Comparison of ENCODE assay signal across 8 mouse cellular contexts in the genomic region with DNA sequence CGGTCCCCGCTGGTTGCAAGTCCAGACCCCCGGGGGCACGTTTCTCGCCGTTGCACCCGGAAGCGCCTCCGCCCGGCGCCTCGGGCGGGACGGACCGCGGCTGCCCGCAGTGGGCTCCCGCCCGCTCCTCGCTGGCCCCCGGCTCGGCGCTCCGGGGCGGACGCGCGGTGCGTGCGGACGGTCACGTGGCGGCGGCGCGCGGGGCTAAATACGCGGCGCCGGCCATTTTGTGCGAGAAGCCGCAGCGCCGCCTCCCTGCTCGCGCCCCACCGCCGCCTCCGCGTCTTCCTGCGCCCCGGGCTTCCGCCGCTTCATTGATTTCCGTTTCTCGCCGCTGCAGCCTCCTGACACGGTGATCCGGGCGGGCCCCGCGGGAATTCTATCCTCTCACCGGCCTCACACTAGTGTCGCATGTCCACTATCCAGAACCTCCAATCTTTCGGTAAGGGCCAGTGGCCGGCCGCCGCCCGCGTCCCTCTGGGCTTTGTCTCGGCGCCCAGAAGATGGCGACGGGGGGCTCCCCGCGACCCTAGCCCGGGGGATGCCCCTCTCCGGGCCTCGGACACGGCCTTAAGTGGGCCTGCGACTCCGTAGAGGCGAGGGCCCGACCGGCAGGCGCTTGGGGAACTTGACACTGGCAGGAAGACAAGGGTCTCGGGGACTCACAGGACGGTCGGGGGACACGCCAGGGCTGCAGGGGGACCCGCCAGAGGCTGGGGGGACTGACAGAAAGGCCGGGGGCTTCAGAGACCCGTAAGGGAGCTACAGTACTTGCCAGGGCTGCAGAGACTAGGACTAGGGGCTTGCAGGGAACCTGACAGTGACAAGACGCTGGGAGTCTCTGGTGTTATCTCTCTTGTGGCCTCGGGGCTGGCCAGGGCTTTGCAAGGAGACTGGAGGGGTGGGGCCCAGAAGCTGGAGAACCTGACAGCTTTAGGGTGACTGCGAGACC. TPM values are rescaled to one million over a fixed set of nuclear protein-coding genes. Genes with fewer than 3 reads are reported as not detected.
DNase-seq lines count a peak whose midpoint lies in the region; ATAC-seq and TF ChIP-seq lines count a peak whose summit lies in the region.

No protein-coding gene starts in this region.

- peak; percentile 80 for DNase-seq in A20 (ENCODE audit: low read depth, low spot score)
- peak; percentile 87 for DNase-seq in kidney, postnatal 0 days (ENCODE audit: low spot score)
- peak; percentile 30 for DNase-seq in liver, adult 2 months (ENCODE audit: extremely low read depth, low read depth, low spot score)
- peak; percentile 74 to 90 for DNase-seq in spleen, postnatal 4 days (ENCODE audit: low spot score in 2 of 2)

- H3ac ChIP-seq in myocyte (ENCODE audit: control insufficient read depth, insufficient read length): peak overlapping the region; percentile 80

- peak; percentile 86 for ATAC-seq in heart, embryonic 12.5 days (ENCODE audit: insufficient number of reproducible peaks, low FRiP score)
- peak; percentile 82 for ATAC-seq in kidney, postnatal 0 days (replicated peaks; ENCODE audit: low FRiP score, low read depth)

- H3K27ac ChIP-seq in bone marrow macrophage, adult 2 months (ENCODE audit: insufficient read depth, low read depth, low read length): peak overlapping the region; percentile 64
- H3K27ac ChIP-seq in embryonic fibroblast, embryonic 13.5 days (ENCODE audit: insufficient read depth, low read length): no peak overlapping the region; the same call in 1 of the 2 replicates
- peak overlapping the region; percentile 86 for H3K27ac ChIP-seq in heart, embryonic 12.5 days (ENCODE audit: poor library complexity, severe bottlenecking)
- H3K27ac ChIP-seq in kidney, postnatal 0 days: peak overlapping the region; percentile 90
- peak overlapping the region; percentile 34 for H3K27ac ChIP-seq in liver, adult 2 months (replicated peaks; ENCODE audit: insufficient read depth, low read depth, low read length)

- no peaks in the 10 kb centered on the region for H3K27me3 ChIP-seq in heart, embryonic 12.5 days (replicated peaks)
- no peaks in the 10 kb centered on the region for H3K27me3 ChIP-seq in kidney, postnatal 0 days (ENCODE audit: insufficient read depth, low read length)
- no peaks in the 10 kb centered on the region for H3K27me3 ChIP-seq in liver, adult 2 months (ENCODE audit: control insufficient read depth, insufficient read depth, low read length)
- peaks cover 5% of the 10 kb centered on the region for H3K27me3 ChIP-seq in myocyte (ENCODE audit: control insufficient read depth, insufficient read depth, insufficient read length)

- peak overlapping the region; percentile 85 for H3K4me2 ChIP-seq in heart, embryonic 12.5 days
- peak overlapping the region; percentile 90 for H3K4me2 ChIP-seq in kidney, postnatal 0 days (ENCODE audit: low read length)
- H3K4me2 ChIP-seq in myocyte (ENCODE audit: low read depth): peak overlapping the region; percentile 79

- no peaks in the 10 kb centered on the region for H3K79me2 ChIP-seq in liver, adult 2 months (ENCODE audit: control insufficient read depth, insufficient read depth, low read length)
- peaks cover 12% of the 10 kb centered on the region for H3K79me2 ChIP-seq in myocyte (ENCODE audit: control insufficient read depth, insufficient read depth)

- TF ChIP-seq POLR2A in bone marrow macrophage, adult 2 months (IDR thresholded peaks at IDR 0.05; ENCODE audit: borderline replicate concordance, low read depth, low read length): no peak
- peak; percentile 55 for TF ChIP-seq POLR2A in embryonic fibroblast, embryonic 13.5 days (IDR thresholded peaks at IDR 0.05; ENCODE audit: low read depth, low read length)
- TF ChIP-seq POLR2A in liver, adult 2 months (IDR thresholded peaks at IDR 0.05; ENCODE audit: extremely low read depth, insufficient read depth, low read length): peak; percentile 67
- peak; percentile 74 for TF ChIP-seq POLR2A in myocyte (IDR thresholded peaks at IDR 0.05; ENCODE audit: insufficient read length, low read depth)

- H3K4me3 ChIP-seq in bone marrow macrophage, adult 2 months (ENCODE audit: insufficient read depth, low read length): peak overlapping the region; percentile 69
- H3K4me3 ChIP-seq in embryonic fibroblast, embryonic 13.5 days (ENCODE audit: insufficient read depth, low read length): peak overlapping the region; percentile 98
- peak overlapping the region; percentile 80 for H3K4me3 ChIP-seq in heart, embryonic 12.5 days
- H3K4me3 ChIP-seq in kidney, postnatal 0 days (replicated peaks; ENCODE audit: low read depth, low read length): peak overlapping the region; percentile 94
- H3K4me3 ChIP-seq in liver, adult 2 months (ENCODE audit: insufficient read depth, low read depth, low read length): peak overlapping the region; percentile 94
- H3K4me3 ChIP-seq in myocyte: peak overlapping the region; percentile 73

- under 1% methylated on average over 95 of the region's 97 CpGs for WGBS in heart, embryonic 12.5 days
- under 1% methylated on average over 96 of the region's 97 CpGs for WGBS in kidney, postnatal 0 days
- WGBS in liver, adult 2 months: under 1% methylated on average over 97 of the region's 97 CpGs

- H3K4me1 ChIP-seq in bone marrow macrophage, adult 2 months (ENCODE audit: control insufficient read depth, insufficient read depth, low read length): 0 out of 2 replicates have a peak, but pooled peaks cover 2% of the 10 kb centered on the region
- H3K4me1 ChIP-seq in embryonic fibroblast, embryonic 13.5 days (ENCODE audit: control insufficient read depth, insufficient read depth, low read length): 0 out of 2 replicates have a peak, but pooled peaks cover 2% of the 10 kb centered on the region
- H3K4me1 ChIP-seq in heart, embryonic 12.5 days (replicated peaks): peaks cover 17% of the 10 kb centered on the region
- peaks cover 6% of the 10 kb centered on the region; the same call in 1 of the 2 replicates for H3K4me1 ChIP-seq in kidney, postnatal 0 days (replicated peaks; ENCODE audit: insufficient read depth, low read length)
- H3K4me1 ChIP-seq in liver, adult 2 months (ENCODE audit: control insufficient read depth, insufficient read depth, low read length): peaks cover 4% of the 10 kb centered on the region; the same call in 1 of the 2 replicates

- no peaks in the 10 kb centered on the region for H3K9me3 ChIP-seq in heart, embryonic 12.5 days (replicated peaks)
- H3K9me3 ChIP-seq in kidney, postnatal 0 days (replicated peaks; ENCODE audit: low read length): no peaks in the 10 kb centered on the region

- H3K36me3 ChIP-seq in heart, embryonic 12.5 days: peaks cover 26% of the 10 kb centered on the region
- H3K36me3 ChIP-seq in kidney, postnatal 0 days (ENCODE audit: insufficient read depth, low read length): peaks cover 19% of the 10 kb centered on the region
- peaks cover 5% of the 10 kb centered on the region for H3K36me3 ChIP-seq in liver, adult 2 months (ENCODE audit: control insufficient read depth, insufficient read depth, low read length)
- H3K36me3 ChIP-seq in myocyte (ENCODE audit: control insufficient read depth, insufficient read depth): peaks cover 9% of the 10 kb centered on the region

- no peak for TF ChIP-seq CTCF in bone marrow macrophage, adult 2 months (IDR thresholded peaks at IDR 0.05; ENCODE audit: low read depth, low read length)
- no peak for TF ChIP-seq CTCF in embryonic fibroblast, embryonic 13.5 days (IDR thresholded peaks at IDR 0.05; ENCODE audit: borderline replicate concordance, insufficient read depth, low read length)
- TF ChIP-seq CTCF in kidney, postnatal 0 days (IDR thresholded peaks at IDR 0.05; ENCODE audit: low read depth): no peak
- no peak for TF ChIP-seq CTCF in liver, adult 2 months (IDR thresholded peaks at IDR 0.05; ENCODE audit: low read depth, low read length)

- H3K9ac ChIP-seq in heart, embryonic 12.5 days: peak overlapping the region; percentile 95
- H3K9ac ChIP-seq in kidney, postnatal 0 days (ENCODE audit: low read depth, low read length): peak overlapping the region; percentile 94
- peak overlapping the region; percentile 91 for H3K9ac ChIP-seq in liver, adult 2 months (ENCODE audit: low read depth, low read length)

TF ChIP-seq in myocyte, 11 proteins besides CTCF, POLR2A, EP300 and RAD21 (continues in another document):
- TF ChIP-seq TCF12 (IDR thresholded peaks at IDR 0.05; ENCODE audit: insufficient read depth, poor library complexity, severe bottlenecking) (no peak), SRF (IDR thresholded peaks at IDR 0.05; ENCODE audit: control insufficient read depth, insufficient read length, low read depth) (no peak), CEBPB (IDR thresholded peaks at IDR 0.05; ENCODE audit: insufficient read depth, poor library complexity, severe bottlenecking) (no peak), TCF3 (IDR thresholded peaks at IDR 0.05; ENCODE audit: insufficient read length, low read depth) (no peak), POLR2AphosphoS2 (IDR thresholded peaks at IDR 0.05; ENCODE audit: insufficient read length, low read depth) (peak; percentile 43), MYOG (IDR thresholded peaks at IDR 0.05; ENCODE audit: control insufficient read depth in 1 of 3, insufficient read depth in 1 of 3, insufficient read length in 2 of 3, low read depth in 2 of 3) (peak in 2 of 3 experiments; percentile 2 to 14), MAX (IDR thresholded peaks at IDR 0.05; ENCODE audit: low read depth) (no peak), USF1 (IDR thresholded peaks at IDR 0.05; ENCODE audit: low read depth) (peak; percentile 11), REST (IDR thresholded peaks at IDR 0.05; ENCODE audit: insufficient read depth, insufficient read length) (no peak)

RNA-seq across cellular contexts. Expression of gene Eif1b, which starts 0.6 kb away (rescaled TPM):
- 63.6 and 66.8 TPM in 2 replicates for polyA plus RNA-seq in bone marrow macrophage, adult 2 months (2012; ENCODE audit: insufficient read depth, insufficient read length, missing spikeins)
- 44.5 and 47.8 TPM in 2 replicates for polyA plus RNA-seq in embryonic fibroblast, embryonic 13.5 days (2011; ENCODE audit: insufficient read length, low read depth, missing spikeins)
- polyA plus RNA-seq in heart, embryonic 12.5 days (2016; fragmentation: Nextera tagmentation; extraction: Ambion mirVana): 153 and 157 TPM in 2 replicates
- polyA plus RNA-seq in kidney, postnatal 0 days (2015; fragmentation: Nextera tagmentation; extraction: Ambion mirVana): 161 and 177 TPM in 2 replicates
- 14.7 and 18.8 TPM in 2 replicates for total RNA-seq in liver, adult 2 months (2014; rRNA removed)
- polyA plus RNA-seq in liver, adult 2 months (2012; rRNA removed): 19.9 and 22.3 TPM in 2 replicates
- 55.0 TPM for polyA plus RNA-seq in myocyte (2012; fragmentation: generic; extraction: Trizol)

RNA-seq across cellular contexts. Expression of gene Entpd3, which starts 46.9 kb away (rescaled TPM):
- polyA plus RNA-seq in bone marrow macrophage, adult 2 months (2012; ENCODE audit: insufficient read depth, insufficient read length, missing spikeins): not detected in 2 replicates
- polyA plus RNA-seq in embryonic fibroblast, embryonic 13.5 days (2011; ENCODE audit: insufficient read length, low read depth, missing spikeins): 0.57 and 4.3 TPM in 2 replicates
- 0.14 and 0.37 TPM in 2 replicates for polyA plus RNA-seq in heart, embryonic 12.5 days (2016; fragmentation: Nextera tagmentation; extraction: Ambion mirVana)
- polyA plus RNA-seq in kidney, postnatal 0 days (2015; fragmentation: Nextera tagmentation; extraction: Ambion mirVana): 0.71 and 0.79 TPM in 2 replicates
- total RNA-seq in liver, adult 2 months (2014; rRNA removed): 0.07 TPM in 1 of 2 replicates, not detected in the other
- polyA plus RNA-seq in liver, adult 2 months (2012; rRNA removed): not detected in 2 replicates
- polyA plus RNA-seq in myocyte (2012; fragmentation: generic; extraction: Trizol): 1.1 TPM

Comparison
In these comparisons a context has a peak if more than half of its experiments do, and no peak if none do; other contexts are left out.
1. DNase-seq: peak in every context shown above with its lines; median percentile 87 in kidney, postnatal 0 days; 82 in spleen, postnatal 4 days; 80 in A20; 30 in liver, adult 2 months.